ENCODE assay signal across 12 mouse cellular contexts in genomic region chrX:109190969-109191368, GRCm38 (mm10). TPM values are rescaled to one million over a fixed set of nuclear protein-coding genes. Genes with fewer than 3 reads are reported as not detected.
A peak's percentile ranks its signal among the peaks of the same experiment; 100 is the strongest.
DNase-seq lines count a peak whose midpoint lies in the region; ATAC-seq lines count a peak whose summit lies in the region.
"Had no signal": no experiment of that assay in that cellular context is flagged by ENCODE, and none has a peak within 500 bp of the region (broad histone marks: within the 10 kb centered on the region; RNA-seq: fewer than 3 reads in every experiment).

No protein-coding gene starts in this region.

- no peaks in the 10 kb centered on the region for H3K4me1 ChIP-seq in lung, embryonic 15.5 days
- H3K4me1 ChIP-seq in forebrain, embryonic 11.5 days (replicated peaks; ENCODE audit: control insufficient read depth, insufficient read depth, low read length): no peaks in the 10 kb centered on the region
- H3K4me1 ChIP-seq: limb, embryonic 15.5 days had no signal

- no peak overlapping the region for H3K4me3 ChIP-seq in lung, embryonic 15.5 days
- no peak overlapping the region for H3K4me3 ChIP-seq in forebrain, embryonic 11.5 days (ENCODE audit: low read depth, low read length)
- H3K4me3 ChIP-seq: limb, embryonic 15.5 days had no signal

- H3K27ac ChIP-seq in lung, embryonic 15.5 days: peak overlapping the region; percentile 20; the same call in 1 of the 2 replicates
- no peak overlapping the region for H3K27ac ChIP-seq in forebrain, embryonic 11.5 days (ENCODE audit: low read depth, low read length)
- H3K27ac ChIP-seq: limb, embryonic 15.5 days had no signal

- H3K36me3 ChIP-seq in lung, embryonic 15.5 days: no peaks in the 10 kb centered on the region
- no peaks in the 10 kb centered on the region for H3K36me3 ChIP-seq in forebrain, embryonic 11.5 days (ENCODE audit: control insufficient read depth, insufficient read depth, low read length)
- H3K36me3 ChIP-seq: limb, embryonic 15.5 days had no signal

- WGBS in lung, embryonic 15.5 days: 46% methylated on average over 4 of the region's 4 CpGs
- 70% methylated on average over 4 of the region's 4 CpGs for WGBS in forebrain, embryonic 11.5 days

- no peaks in the 10 kb centered on the region for H3K9me3 ChIP-seq in lung, embryonic 15.5 days
- H3K9me3 ChIP-seq in forebrain, embryonic 11.5 days (ENCODE audit: control insufficient read depth, low read length): no peaks in the 10 kb centered on the region
- H3K9me3 ChIP-seq: limb, embryonic 15.5 days had no signal

- H3K9ac ChIP-seq in lung, embryonic 15.5 days: no peak overlapping the region
- H3K9ac ChIP-seq in forebrain, embryonic 11.5 days (ENCODE audit: low read length): no peak overlapping the region
- H3K9ac ChIP-seq: limb, embryonic 15.5 days had no signal

- H3K4me2 ChIP-seq in lung, embryonic 15.5 days: no peak overlapping the region
- H3K4me2 ChIP-seq in forebrain, embryonic 11.5 days (ENCODE audit: low read depth, low read length, severe bottlenecking): no peak overlapping the region
- H3K4me2 ChIP-seq: limb, embryonic 15.5 days had no signal

- ATAC-seq in lung, embryonic 15.5 days (ENCODE audit: borderline replicate concordance, extremely low read depth, low FRiP score, low TSS enrichment): 0 out of 2 replicates have a peak, but pooled peaks have one; percentile 49
- no peak for ATAC-seq in forebrain, embryonic 11.5 days (replicated peaks; ENCODE audit: low FRiP score)
- ATAC-seq: activated CD4-positive, CD25-positive, alpha-beta regulatory T cell, adult 4 months had no signal

- DNase-seq in 416B (ENCODE audit: low read depth): peak; percentile 72
- DNase-seq in adrenal gland, postnatal 14 days: peak; percentile 28
- peak; percentile 14 for DNase-seq in heart, postnatal 4 days
- DNase-seq in cerebellum, postnatal 36 days: no peak
- DNase-seq in layer of hippocampus, postnatal 25 days (ENCODE audit: extremely low spot score in 1 of 2, low spot score in 1 of 2): no peak
- DNase-seq in layer of hippocampus, adult 9-11 months: no peak
- DNase-seq in forebrain, embryonic 11.5 days (ENCODE audit: low spot score): no peak
- DNase-seq: gastrocnemius, postnatal 10 days; thymus, adult 18-20 months had no signal

- no peaks in the 10 kb centered on the region for H3K27me3 ChIP-seq in lung, embryonic 15.5 days
- H3K27me3 ChIP-seq in forebrain, embryonic 11.5 days (ENCODE audit: control insufficient read depth, insufficient read depth, low read length): no peaks in the 10 kb centered on the region
- H3K27me3 ChIP-seq: limb, embryonic 15.5 days had no signal

RNA-seq across cellular contexts. Expression of gene Gm6377, which starts 5.6 kb away (rescaled TPM):
- total RNA-seq in adrenal gland, postnatal 14 days (2021): 0.30 TPM in 1 of 2 replicates, not detected in the other
- total RNA-seq in heart, postnatal 4 days (2021): under 1 TPM; 0.26 to 0.27 TPM
- not detected in 2 replicates for polyA plus RNA-seq in lung, embryonic 15.5 days (2015; fragmentation: Nextera tagmentation; extraction: Ambion mirVana)
- not detected for total RNA-seq in layer of hippocampus, postnatal 25 days (2021)
- 0.17 TPM in 1 of 2 replicates, not detected in the other for polyA plus RNA-seq in forebrain, embryonic 11.5 days (2014; fragmentation: Nextera tagmentation; extraction: Ambion mirVana)

Comparison
In these comparisons a context has a peak if more than half of its experiments do, and no peak if none do; other contexts are left out.
1. DNase-seq: peak in 416B (single experiment), adrenal gland, postnatal 14 days (single experiment) and heart, postnatal 4 days (single experiment); none in cerebellum, postnatal 36 days (0 of 2), layer of hippocampus, postnatal 25 days (0 of 2), layer of hippocampus, adult 9-11 months (single experiment) and forebrain, embryonic 11.5 days (single experiment).